Mouse (Mus musculus) heart, adult 2 months (tissue): Measurements from ENCODE around the gene Tma7.
A peak's percentile ranks its signal among the peaks of the same experiment; 100 is the strongest.

ENCODE experiments used
- CTCF ChIP-seq: fragments of 200-600 bp; IDR thresholded peaks from 2 replicates; pipeline ENCODE4 v1.8.1; 2022; ENCODE audit warnings: antibody characterized with exemption, mild to moderate bottlenecking, moderate library complexity
- EP300 ChIP-seq: fragments of 200-500 bp; IDR thresholded peaks from 2 replicates; pipeline ENCODE4 v1.6.1; 2011; ENCODE audit warnings: low read depth, low read length, control low read depth; ENCODE audit not compliant: insufficient read depth

GRCm38 (mm10) chr9:109027521-109027920 lies 54.9 kb downstream of the Tma7 start:
- TF ChIP-seq CTCF (no peak), EP300 (peak; percentile 92)
